Mouse (Mus musculus): Measurements from ENCODE around the gene Klhl22. TPM values are rescaled to one million over a fixed set of nuclear protein-coding genes. Genes with fewer than 3 reads are reported as not detected.

The Klhl22 gene
- polyA plus RNA-seq, 1 experiment from 2014 or later = 68.2 TPM

DNA sequence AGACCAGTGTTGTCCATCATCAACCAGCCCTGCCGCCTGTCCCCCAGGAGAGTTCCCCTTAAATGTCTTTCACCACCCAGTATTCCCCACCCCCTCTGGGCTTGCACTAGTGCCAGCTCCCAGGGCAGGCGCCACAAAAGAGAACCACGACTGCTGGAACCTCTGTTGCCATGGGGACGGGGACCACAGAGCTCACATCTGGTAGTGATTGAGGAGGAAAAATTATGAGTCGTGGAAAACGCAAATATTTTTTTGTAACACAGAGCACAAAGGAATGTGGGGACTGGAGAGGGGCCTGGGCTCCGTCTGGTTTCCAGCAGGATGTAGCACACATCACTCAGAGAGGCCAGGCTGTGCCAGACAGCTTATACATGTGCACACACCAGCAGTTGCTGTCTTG, 50.3 kb downstream of the Klhl22 start:
- 0 out of 2 replicates have a peak overlapping the region, but pooled peaks have one; percentile 25 for H3K9ac ChIP-seq (ENCODE audit: low read length)
- H3K27ac ChIP-seq (ENCODE audit: low read depth, low read length) = peak overlapping the region; percentile 46; the same call in 1 of the 2 replicates
- H3K27me3 ChIP-seq (replicated peaks; ENCODE audit: control insufficient read depth, insufficient read depth, low read length) = peaks cover 27% of the 10 kb centered on the region
- no peak overlapping the region for H3K4me3 ChIP-seq (ENCODE audit: low read depth, low read length)
- H3K36me3 ChIP-seq (ENCODE audit: control insufficient read depth, insufficient read depth, low read length) = no peaks in the 10 kb centered on the region
- peak; percentile 57 for DNase-seq (ENCODE audit: low spot score)
- peaks cover 14% of the 10 kb centered on the region; the same call in 1 of the 2 replicates for H3K4me1 ChIP-seq (ENCODE audit: control insufficient read depth, insufficient read depth, low read length)
- ATAC-seq = no peak
- H3K9me3 ChIP-seq (replicated peaks; ENCODE audit: control insufficient read depth, low read length) = no peaks in the 10 kb centered on the region
- H3K4me2 ChIP-seq (ENCODE audit: low read length) = no peak overlapping the region
- 23% methylated on average over 7 of the region's 7 CpGs for WGBS

DNA sequence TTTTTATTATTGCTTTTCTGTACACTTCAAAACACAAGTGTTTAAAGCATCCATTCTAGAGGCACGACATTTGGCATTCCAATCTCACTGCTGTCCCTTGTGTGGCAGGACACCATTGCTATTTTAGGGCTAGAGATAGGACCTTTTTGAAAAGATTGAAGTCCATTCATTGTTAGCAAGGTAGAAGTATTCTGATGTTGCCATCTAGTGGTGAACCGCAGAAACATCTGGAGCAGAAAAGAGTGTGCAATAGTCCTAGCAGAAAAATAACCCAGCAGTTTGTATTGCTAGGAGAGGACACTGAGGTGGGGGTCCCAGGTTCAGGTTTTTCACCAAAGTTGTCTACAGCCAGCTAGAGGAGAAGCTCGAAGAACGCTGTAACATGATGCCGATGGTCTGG, 52.7 kb downstream of the Klhl22 start:
- peaks cover 8% of the 10 kb centered on the region; the same call in 1 of the 2 replicates for H3K27me3 ChIP-seq (replicated peaks; ENCODE audit: control insufficient read depth, insufficient read depth, low read length)
- ATAC-seq = no peak
- H3K9me3 ChIP-seq (replicated peaks; ENCODE audit: control insufficient read depth, low read length) = no peaks in the 10 kb centered on the region
- H3K9ac ChIP-seq (ENCODE audit: low read length) = no peak overlapping the region
- H3K27ac ChIP-seq (ENCODE audit: low read depth, low read length) = no peak overlapping the region
- DNase-seq (ENCODE audit: low spot score) = peak; percentile 80
- no peak overlapping the region for H3K4me3 ChIP-seq (ENCODE audit: low read depth, low read length)
- H3K36me3 ChIP-seq (ENCODE audit: control insufficient read depth, insufficient read depth, low read length) = no peaks in the 10 kb centered on the region
- peaks cover 12% of the 10 kb centered on the region; the same call in 1 of the 2 replicates for H3K4me1 ChIP-seq (ENCODE audit: control insufficient read depth, insufficient read depth, low read length)
- 8% methylated on average over 5 of the region's 5 CpGs for WGBS
- H3K4me2 ChIP-seq (ENCODE audit: low read length) = no peak overlapping the region

DNA sequence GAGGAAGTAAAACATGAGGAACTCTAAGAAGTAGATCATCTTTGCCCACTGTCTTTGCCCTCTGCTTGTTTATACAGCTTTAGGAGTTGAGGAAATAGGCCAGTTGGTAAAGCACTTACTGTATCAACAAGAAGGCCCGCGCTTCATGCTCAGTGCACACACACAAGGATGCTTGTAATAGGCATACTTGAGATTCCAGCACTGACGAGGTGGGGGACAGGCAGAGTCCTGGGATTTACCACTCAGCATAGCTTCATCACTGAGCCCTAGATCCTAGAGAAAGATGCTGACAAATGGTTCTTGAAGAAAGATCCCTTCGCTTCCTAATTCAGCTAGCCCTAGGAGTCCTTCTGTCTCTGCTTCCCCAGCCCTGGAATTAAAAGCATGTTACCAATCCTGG, 53.8 kb downstream of the Klhl22 start:
- Histone ChIP-seq H3K27me3 (replicated peaks; ENCODE audit: control insufficient read depth, insufficient read depth, low read length) (peaks cover 8% of the 10 kb centered on the region; the same call in 1 of the 2 replicates), H3K9me3 (replicated peaks; ENCODE audit: control insufficient read depth, low read length) (no peaks in the 10 kb centered on the region), H3K9ac (ENCODE audit: low read length) (no peak overlapping the region), H3K4me3 (ENCODE audit: low read depth, low read length) (no peak overlapping the region), H3K4me1 (ENCODE audit: control insufficient read depth, insufficient read depth, low read length) (peaks cover 7% of the 10 kb centered on the region; the same call in 1 of the 2 replicates), H3K4me2 (ENCODE audit: low read length) (no peak overlapping the region), H3K36me3 (ENCODE audit: control insufficient read depth, insufficient read depth, low read length) (no peaks in the 10 kb centered on the region), H3K27ac (ENCODE audit: low read depth, low read length) (no peak overlapping the region)
- DNase-seq (ENCODE audit: low spot score) (no peak), ATAC-seq (no peak)
- WGBS = 62% methylated on average over 4 of the region's 4 CpGs

DNA sequence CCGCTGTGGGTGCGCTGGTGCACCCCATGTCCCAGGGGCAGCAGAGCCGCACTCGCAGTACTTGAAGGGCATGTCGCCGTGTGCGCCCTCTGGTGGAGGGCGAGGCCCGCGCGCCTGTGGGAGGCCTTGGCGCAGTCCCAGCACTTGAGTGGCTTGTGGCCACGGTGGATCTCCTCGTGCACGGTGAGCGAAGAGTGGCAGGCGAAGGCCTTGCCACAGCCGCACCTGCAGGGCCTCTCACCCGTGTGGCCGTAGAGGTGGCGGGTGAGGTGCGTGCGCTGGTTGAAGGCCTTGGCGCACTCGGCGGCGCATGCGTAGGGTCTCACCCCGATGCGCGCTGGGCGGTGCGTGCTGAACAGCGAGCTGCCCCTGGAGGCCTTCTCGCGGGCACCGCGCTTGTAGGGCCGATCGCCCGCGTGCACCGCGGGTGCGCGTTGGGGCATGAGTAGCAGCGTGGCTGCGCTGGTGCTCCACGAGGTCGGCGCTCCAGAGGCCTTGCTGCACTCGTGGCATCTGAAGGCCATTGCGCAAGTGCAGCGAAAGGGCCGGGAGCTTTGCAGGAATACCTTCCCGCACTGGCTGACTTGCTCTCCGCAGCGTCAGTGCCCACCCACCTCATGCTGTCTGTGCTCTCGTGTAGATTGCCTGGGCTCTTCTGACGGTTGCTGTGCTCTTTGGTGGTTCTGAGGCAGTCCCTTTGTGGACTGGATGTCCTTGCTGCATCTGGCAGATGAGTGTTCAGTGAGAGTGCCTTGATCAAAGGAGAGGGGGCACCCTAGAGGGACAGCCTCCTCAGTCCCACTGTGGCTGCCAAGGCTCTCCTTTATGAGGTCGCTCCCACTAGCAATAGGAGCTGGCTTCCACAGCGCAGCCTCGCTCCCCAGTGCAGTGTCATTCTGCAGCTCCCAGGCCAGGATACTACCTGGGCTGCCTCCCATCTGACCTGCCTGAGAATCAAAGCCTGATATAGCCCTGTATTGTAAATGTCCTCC, 56.3 kb downstream of the Klhl22 start:
- peak overlapping the region; percentile 88 for H3K4me2 ChIP-seq (ENCODE audit: low read length)
- peak; percentile 90 for ATAC-seq
- H3K9me3 ChIP-seq (replicated peaks; ENCODE audit: control insufficient read depth, low read length) = no peaks in the 10 kb centered on the region
- peak overlapping the region; percentile 45 for H3K4me3 ChIP-seq (ENCODE audit: low read depth, low read length)
- peak overlapping the region; percentile 33; the same call in 1 of the 2 replicates for H3K27ac ChIP-seq (ENCODE audit: low read depth, low read length)
- no peaks in the 10 kb centered on the region for H3K36me3 ChIP-seq (ENCODE audit: control insufficient read depth, insufficient read depth, low read length)
- 1% methylated on average over 63 of the region's 63 CpGs for WGBS
- DNase-seq (ENCODE audit: low spot score) = peak; percentile 86
- peaks cover 3% of the 10 kb centered on the region; the same call in 1 of the 2 replicates for H3K4me1 ChIP-seq (ENCODE audit: control insufficient read depth, insufficient read depth, low read length)
- H3K9ac ChIP-seq (ENCODE audit: low read length) = peak overlapping the region; percentile 74
- H3K27me3 ChIP-seq (replicated peaks; ENCODE audit: control insufficient read depth, insufficient read depth, low read length) = peaks cover 8% of the 10 kb centered on the region; the same call in 1 of the 2 replicates

DNA sequence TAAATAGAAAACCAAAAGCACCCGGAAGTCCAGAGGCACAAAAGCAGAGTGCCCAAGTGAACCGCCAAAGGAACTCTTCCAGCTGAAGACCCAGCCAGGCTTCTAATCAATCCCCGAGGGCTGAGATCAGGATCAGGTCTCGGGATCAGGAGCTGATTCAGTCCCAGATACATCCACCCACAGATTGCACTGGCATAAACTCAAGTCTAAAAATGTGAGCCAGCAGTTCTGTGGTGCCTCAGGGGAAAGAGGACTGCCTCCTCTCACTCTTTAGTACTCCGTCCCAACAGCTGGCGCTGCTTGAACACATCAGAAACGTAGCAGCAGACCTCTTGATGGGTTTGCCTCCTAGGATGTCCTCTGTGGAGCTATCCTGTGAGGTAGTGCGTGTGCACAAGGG, 57.1 kb downstream of the Klhl22 start:
- no peak overlapping the region for H3K4me2 ChIP-seq (ENCODE audit: low read length)
- H3K4me1 ChIP-seq (ENCODE audit: control insufficient read depth, insufficient read depth, low read length) = peaks cover 3% of the 10 kb centered on the region; the same call in 1 of the 2 replicates
- WGBS = 86% methylated on average over 8 of the region's 8 CpGs
- no peak overlapping the region for H3K9ac ChIP-seq (ENCODE audit: low read length)
- DNase-seq (ENCODE audit: low spot score) (no peak), ATAC-seq (no peak)
- H3K36me3 ChIP-seq (ENCODE audit: control insufficient read depth, insufficient read depth, low read length) = no peaks in the 10 kb centered on the region
- H3K9me3 ChIP-seq (replicated peaks; ENCODE audit: control insufficient read depth, low read length) = no peaks in the 10 kb centered on the region
- H3K4me3 ChIP-seq (ENCODE audit: low read depth, low read length) = no peak overlapping the region
- peaks cover 8% of the 10 kb centered on the region; the same call in 1 of the 2 replicates for H3K27me3 ChIP-seq (replicated peaks; ENCODE audit: control insufficient read depth, insufficient read depth, low read length)
- H3K27ac ChIP-seq (ENCODE audit: low read depth, low read length) = no peak overlapping the region

DNA sequence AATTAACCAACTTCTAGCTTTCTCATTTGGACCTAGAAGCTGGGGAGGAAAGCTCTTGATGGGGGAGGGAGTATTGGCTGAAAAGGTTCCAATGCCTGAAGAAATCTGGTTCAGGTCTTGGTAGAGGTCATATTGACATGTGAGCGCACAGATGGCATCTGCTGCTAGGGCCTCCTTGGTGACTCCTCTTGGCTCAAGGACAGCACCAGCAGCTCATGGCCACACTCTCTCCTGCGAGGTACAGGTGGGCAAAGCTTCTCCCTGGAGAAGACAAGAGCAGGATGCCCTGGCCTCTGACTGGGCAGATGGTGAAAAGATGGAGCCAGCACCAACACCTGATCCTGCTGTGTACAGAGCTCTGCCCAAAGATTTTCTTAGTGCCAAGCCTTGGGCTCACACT, 67.1 kb downstream of the Klhl22 start:
- ATAC-seq (no peak), DNase-seq (ENCODE audit: low spot score) (no peak)
- H3K9ac ChIP-seq (ENCODE audit: low read length) = no peak overlapping the region
- H3K27ac ChIP-seq (ENCODE audit: low read depth, low read length) = no peak overlapping the region
- H3K36me3 ChIP-seq (ENCODE audit: control insufficient read depth, insufficient read depth, low read length) = no peaks in the 10 kb centered on the region
- H3K4me3 ChIP-seq (ENCODE audit: low read depth, low read length) = no peak overlapping the region
- no peaks in the 10 kb centered on the region for H3K4me1 ChIP-seq (ENCODE audit: control insufficient read depth, insufficient read depth, low read length)
- 92% methylated on average over 2 of the region's 2 CpGs for WGBS
- H3K9me3 ChIP-seq (replicated peaks; ENCODE audit: control insufficient read depth, low read length) = no peaks in the 10 kb centered on the region
- peaks cover 15% of the 10 kb centered on the region for H3K27me3 ChIP-seq (replicated peaks; ENCODE audit: control insufficient read depth, insufficient read depth, low read length)
- no peak overlapping the region for H3K4me2 ChIP-seq (ENCODE audit: low read length)

DNA sequence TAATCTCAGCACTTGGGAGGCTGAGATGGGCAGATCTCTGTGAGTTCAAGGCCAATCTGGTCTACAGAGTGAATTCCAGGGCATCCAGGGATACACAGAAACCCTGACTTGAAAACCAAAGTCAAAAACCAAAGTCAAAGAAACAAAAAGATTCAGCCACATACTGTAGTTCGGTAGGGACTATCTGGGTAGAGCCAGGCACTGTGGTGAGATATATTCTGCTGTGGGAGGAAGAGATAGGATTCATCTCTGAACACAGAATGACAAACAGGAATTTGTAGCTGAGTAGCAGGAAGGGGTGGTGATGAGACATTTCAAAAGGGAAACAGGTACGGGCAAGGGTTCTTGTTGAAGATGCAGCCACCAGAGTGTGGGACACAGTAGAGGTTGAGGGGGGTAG, 68.8 kb downstream of the Klhl22 start:
- WGBS = 88% methylated on average over 2 of the region's 2 CpGs
- Histone ChIP-seq H3K9me3 (replicated peaks; ENCODE audit: control insufficient read depth, low read length) (no peaks in the 10 kb centered on the region), H3K9ac (ENCODE audit: low read length) (no peak overlapping the region), H3K4me3 (ENCODE audit: low read depth, low read length) (no peak overlapping the region), H3K4me2 (ENCODE audit: low read length) (no peak overlapping the region), H3K36me3 (ENCODE audit: control insufficient read depth, insufficient read depth, low read length) (no peaks in the 10 kb centered on the region), H3K4me1 (ENCODE audit: control insufficient read depth, insufficient read depth, low read length) (no peaks in the 10 kb centered on the region), H3K27me3 (replicated peaks; ENCODE audit: control insufficient read depth, insufficient read depth, low read length) (peaks cover 32% of the 10 kb centered on the region), H3K27ac (ENCODE audit: low read depth, low read length) (no peak overlapping the region)
- ATAC-seq (no peak), DNase-seq (ENCODE audit: low spot score) (no peak)

DNA sequence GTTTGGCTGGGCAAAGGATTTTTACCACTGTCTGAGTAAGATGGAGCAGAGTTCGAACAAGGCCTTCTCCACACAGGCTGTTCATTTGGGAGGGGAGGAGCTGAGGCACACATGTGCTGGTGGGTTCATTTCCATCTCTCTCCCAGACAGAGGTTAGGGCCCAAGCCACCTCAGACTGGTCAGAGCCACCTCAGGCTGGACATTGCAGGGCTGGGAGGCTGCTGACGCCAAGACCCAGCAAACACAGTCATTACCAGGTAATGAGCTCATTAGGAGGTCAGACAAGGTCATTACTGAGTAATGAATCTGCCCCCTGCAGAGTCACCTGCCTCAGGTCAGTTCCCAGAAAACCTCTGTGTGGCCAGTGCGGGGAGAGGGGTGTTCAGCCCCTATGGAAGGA, 69.4 kb downstream of the Klhl22 start:
- H3K4me3 ChIP-seq (ENCODE audit: low read depth, low read length) = no peak overlapping the region
- H3K27ac ChIP-seq (ENCODE audit: low read depth, low read length) = no peak overlapping the region
- H3K9ac ChIP-seq (ENCODE audit: low read length) = no peak overlapping the region
- DNase-seq (ENCODE audit: low spot score) = no peak
- H3K4me1 ChIP-seq (ENCODE audit: control insufficient read depth, insufficient read depth, low read length) = no peaks in the 10 kb centered on the region
- ATAC-seq = no peak
- 44% methylated on average over 3 of the region's 3 CpGs for WGBS
- no peaks in the 10 kb centered on the region for H3K9me3 ChIP-seq (replicated peaks; ENCODE audit: control insufficient read depth, low read length)
- H3K27me3 ChIP-seq (replicated peaks; ENCODE audit: control insufficient read depth, insufficient read depth, low read length) = peaks cover 39% of the 10 kb centered on the region
- H3K36me3 ChIP-seq (ENCODE audit: control insufficient read depth, insufficient read depth, low read length) = no peaks in the 10 kb centered on the region
- no peak overlapping the region for H3K4me2 ChIP-seq (ENCODE audit: low read length)
